Mouse (Mus musculus) Patski (cell line): ENCODE measurements around the gene Cstad. TPM values are rescaled to one million over a fixed set of nuclear protein-coding genes. Genes with fewer than 3 reads are reported as not detected.

Experiments used
- ATAC-seq: fragments of 100-300 bp; one replicate; pipeline ENCODE4 v1.8.0; 2021
- CTCF ChIA-PET: fragments of 350-600 bp; sonication (Branson Sonifier 250); formaldehyde crosslinking; loops from one replicate; lab custom pipeline; 2022; ENCODE audit warnings: inconsistent platforms; lab: Charles Lee
- POLR2A ChIA-PET: fragments of 350-600 bp; sonication (Branson Sonifier 250); formaldehyde crosslinking; loops from one replicate; lab custom pipeline; 2022; ENCODE audit warnings: antibody characterized with exemption, inconsistent platforms; lab: Charles Lee
- DNase-seq: peaks from one replicate; pipeline ENCODE4 v3.0.0-alpha.2; 2011; ENCODE audit warnings: low read depth, low spot score
- H3K27me3 ChIP-seq: fragments of 371-371 bp; one replicate; pipeline ENCODE4 v1.5.1; 2021
- CTCF ChIP-seq: fragments of 100-300 bp; IDR thresholded peaks from one replicate; pipeline ENCODE4 v1.5.1; 2021
- in situ Hi-C: fragments of 300-500 bp; cut with MboI; formaldehyde crosslinking; loops from 3 replicates; pipeline ENCODE4 v1.11.1; 2018; ENCODE audit warnings: low pct_unique_long_range_greater_than_20kb, mixed read lengths
- polyA plus RNA-seq: library from polyadenylated mRNA; unstranded; gene quantifications from one replicate; pipeline ENCODE4 v1.2.3, GENCODE M21; 2021

Gene Cstad
- 2.3 TPM for polyA plus RNA-seq

DNA sequence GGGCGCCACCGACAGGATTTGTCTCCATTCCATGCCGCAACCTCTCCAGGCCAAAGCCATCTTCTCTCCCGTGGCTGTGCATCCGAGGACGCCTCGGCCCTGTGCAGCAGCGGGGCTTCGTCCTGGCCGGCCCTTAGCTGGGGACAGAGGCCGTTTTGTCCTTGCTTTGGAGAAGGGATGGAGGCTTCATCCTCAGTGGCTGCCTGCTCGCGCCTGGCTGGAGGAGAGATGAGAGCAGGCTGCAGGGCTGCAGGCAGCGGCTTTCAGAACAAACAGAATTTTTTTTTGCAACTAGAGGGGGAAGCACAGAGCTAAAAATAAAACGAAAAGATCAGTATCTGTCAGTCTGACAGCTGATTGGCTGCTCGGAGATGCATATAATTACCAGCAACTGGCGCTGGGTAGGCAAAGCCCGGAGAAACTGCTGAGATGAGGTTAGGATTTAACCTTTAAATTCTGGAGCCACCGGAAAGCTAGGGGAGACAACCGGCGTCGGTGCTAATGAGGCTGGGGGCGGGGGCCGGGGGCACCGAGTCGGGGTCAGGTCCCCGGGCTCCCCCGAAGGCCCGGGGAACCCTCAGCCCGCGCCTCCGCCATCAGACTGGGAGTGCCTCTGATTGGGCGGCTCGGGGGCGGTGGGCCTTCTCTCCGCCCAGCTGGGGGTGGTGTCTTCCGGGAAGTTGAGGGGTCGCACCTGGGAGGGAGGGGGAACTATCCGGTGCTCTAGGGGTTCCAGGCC is at the start of gene Cstad:
Gene Cstad, plus strand, starts transcription at position 400 of the 739 bp plus-strand sequence.
- peak; percentile 33 for ATAC-seq
- in situ Hi-C loops = loop anchor here (5.0 kb wide), 2 partner anchors 113 to 122 kb away; no protein-coding TSS in a partner anchor

DNA sequence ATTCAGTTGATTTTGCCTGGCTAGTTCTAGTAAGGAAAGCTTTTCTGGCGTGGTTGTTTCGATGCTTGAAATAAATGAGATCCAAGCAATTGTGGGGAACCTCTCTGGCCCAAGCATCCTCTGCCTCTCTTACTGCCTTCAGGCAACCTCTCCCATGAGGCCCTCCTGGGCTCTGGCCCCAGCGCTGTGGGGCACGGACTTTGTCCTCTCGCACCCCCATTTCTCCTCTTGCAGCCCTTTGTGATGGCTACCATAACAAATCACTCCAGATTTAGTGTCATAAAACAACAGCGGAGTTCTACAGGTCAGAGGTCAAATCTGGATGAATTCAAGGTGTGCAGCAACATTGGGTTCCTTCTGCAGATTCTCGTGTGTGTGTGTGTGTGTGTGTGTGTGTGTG is 49.1 kb upstream of the Cstad start:
- TF ChIP-seq CTCF = no peak
- no peaks in the 10 kb centered on the region for H3K27me3 ChIP-seq
- ATAC-seq = no peak
- DNase-seq = no peak
- CTCF ChIA-PET = no interaction called here
- POLR2A ChIA-PET = no interaction called here
- in situ Hi-C loops = no loop called here

More for the DNA sequence above, at the start of gene Cstad:
- ChIA-PET POLR2A (interaction anchor here (0.6 to 6.0 kb wide), 16 partner anchors 11 to 190 kb away, joined by 3 to 65 read pairs (median 4); partner anchors contain the start of gene Ier5l), CTCF (interaction anchor here (0.8 to 1.2 kb wide), 3 partner anchors 20 to 200 kb away, joined by 3 read pairs; no protein-coding TSS in a partner anchor)
- H3K27me3 ChIP-seq = no peaks in the 10 kb centered on the region
- no peak for TF ChIP-seq CTCF
- DNase-seq = no peak

DNA sequence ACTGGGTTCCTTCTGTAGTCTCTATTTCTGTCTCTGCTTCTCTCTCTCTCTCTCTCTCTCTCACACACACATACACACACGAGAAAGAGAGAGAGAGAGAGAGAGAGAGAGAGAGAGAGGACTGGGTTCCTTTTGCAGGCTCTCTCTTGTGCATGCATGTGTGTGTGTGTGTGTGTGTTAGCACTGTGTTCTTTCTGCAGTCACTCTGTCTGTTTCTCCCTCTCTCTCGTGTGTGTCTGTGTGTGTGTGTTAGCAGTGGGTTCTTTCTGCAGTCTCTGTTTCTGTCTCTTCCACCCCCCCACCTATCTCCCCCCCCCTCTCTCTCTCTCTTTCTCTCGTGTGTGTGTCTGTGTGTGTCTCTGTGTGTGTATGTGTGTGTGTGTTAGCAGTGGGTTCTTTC is 48.6 kb upstream of the Cstad start:
- DNase-seq (no peak), ATAC-seq (no peak)
- TF ChIP-seq CTCF = no peak
- POLR2A ChIA-PET = no interaction called here
- H3K27me3 ChIP-seq = no peaks in the 10 kb centered on the region
- in situ Hi-C loops = no loop called here
- CTCF ChIA-PET = no interaction called here

DNA sequence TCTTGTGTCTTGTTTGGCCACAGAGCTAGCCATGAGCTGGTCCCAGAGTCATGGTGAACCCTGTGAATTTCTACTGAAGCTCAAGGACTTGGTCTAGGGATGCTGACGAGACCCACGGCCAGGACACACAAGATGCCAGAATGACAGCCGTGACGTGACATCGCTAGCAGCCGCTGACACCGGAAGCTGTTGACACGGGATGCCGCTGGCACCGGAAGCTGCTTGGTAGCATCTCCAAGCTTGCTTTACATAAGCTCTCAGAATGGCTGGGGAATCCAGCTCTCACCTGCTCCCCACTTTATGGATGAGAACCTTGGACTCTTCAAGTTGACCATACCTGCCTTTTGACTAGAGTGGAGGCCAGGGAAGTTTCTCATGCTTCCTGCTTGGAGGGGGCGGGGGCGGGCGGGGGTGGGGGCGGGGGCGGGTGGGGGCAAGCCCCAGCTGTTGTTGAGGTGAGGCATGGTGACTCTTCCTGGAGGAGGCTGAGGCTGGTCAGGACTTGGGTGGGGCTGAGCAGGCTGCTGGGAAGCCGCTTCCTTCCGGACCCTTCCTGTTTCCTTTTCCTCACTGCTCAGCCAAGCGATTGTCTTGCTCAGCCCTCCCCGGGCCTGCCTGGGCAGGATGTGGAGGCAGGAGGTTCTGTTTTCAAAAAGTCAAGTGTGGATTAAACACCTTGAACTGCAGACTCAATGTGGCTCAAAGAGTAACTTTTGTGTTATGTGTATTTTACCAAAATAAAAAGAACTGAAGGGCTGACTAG is 47.2 kb upstream of the Cstad start:
- no peak for DNase-seq
- POLR2A ChIA-PET = no interaction called here
- CTCF ChIA-PET = no interaction called here
- H3K27me3 ChIP-seq = no peaks in the 10 kb centered on the region
- no peak for ATAC-seq
- TF ChIP-seq CTCF = no peak
- in situ Hi-C loops = no loop called here

DNA sequence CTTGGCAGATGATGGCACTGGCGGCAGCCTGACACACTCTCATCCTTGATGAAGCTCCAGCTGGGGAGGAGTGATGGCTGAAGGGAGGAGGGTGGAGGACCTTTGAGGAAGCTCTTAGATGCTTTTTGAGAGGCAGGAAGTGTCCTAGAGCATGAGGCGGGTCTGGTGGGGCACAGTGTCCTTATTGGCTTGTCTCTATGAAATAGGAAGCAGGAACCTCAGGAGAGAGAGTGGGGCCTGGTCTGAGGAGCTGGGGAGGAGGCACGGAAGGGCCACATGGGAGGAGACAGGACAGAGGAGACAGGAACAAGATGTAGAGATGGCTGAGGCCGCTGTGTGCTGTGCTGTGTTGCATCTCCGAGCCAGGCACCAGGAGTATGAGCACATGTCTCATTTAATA is 43.3 kb upstream of the Cstad start:
- ChIA-PET POLR2A (interaction anchor here (0.6 kb wide), 1 partner anchor 234 kb away, joined by 3 read pairs; no protein-coding TSS in a partner anchor), CTCF (no interaction called here)
- no peak for ATAC-seq
- no peak for DNase-seq
- in situ Hi-C loops = no loop called here
- no peaks in the 10 kb centered on the region for H3K27me3 ChIP-seq
- TF ChIP-seq CTCF = no peak

DNA sequence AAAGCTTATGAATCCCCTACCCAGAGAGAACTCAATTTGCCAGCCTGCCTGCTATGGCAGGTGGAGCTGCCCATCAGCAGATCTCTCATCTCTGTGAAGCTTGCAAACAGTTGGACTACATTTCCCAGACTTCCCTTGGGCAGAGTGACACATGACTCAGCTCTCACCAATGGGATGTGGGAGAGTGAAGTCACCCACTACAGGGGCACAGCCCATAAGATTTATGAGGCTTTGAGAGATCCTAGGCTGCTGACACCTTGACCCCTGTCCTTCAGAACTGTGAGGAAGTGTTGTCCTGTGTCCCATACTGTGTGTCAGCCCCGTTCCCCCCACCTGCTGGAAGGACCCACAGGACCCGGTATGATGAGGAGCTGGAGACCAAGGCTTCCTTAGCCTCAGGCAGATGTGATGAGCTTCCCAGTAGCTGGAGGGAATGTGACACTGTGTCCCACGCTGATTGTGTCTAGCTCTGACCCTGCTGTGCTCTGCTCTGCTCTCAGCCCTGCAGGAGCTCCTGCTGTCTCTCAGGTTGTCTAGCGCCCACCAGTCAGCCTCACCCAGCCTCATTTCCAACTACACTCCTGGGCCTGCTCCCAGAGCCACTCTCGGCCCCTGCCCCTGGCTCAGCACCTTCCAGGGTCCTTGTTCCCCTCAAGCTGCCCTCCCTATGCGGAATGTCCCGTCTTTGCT is 40.8 kb upstream of the Cstad start:
- no peak for DNase-seq
- ChIA-PET POLR2A (no interaction called here), CTCF (no interaction called here)
- in situ Hi-C loops = no loop called here
- H3K27me3 ChIP-seq = no peaks in the 10 kb centered on the region
- TF ChIP-seq CTCF = no peak
- no peak for ATAC-seq

DNA sequence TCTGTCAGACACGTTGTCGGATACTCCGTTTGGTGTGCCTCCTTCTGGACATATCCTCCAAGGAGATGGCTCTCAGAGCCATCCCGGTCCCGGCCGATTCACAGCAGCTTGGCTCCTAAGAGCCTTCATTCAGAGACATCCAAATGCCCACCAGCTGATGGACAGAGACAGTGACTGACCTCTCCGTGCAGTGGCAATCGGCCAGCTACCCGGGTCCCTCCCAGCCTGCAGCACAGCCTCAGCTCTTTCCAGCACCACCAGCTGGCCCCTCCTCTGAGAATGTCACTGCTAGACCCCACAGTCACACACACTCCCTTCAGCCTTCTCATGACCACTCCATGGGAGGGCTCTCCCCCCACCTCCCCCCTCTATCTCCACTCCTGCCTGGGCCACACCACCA is 39.6 kb upstream of the Cstad start:
- no peak for DNase-seq
- no peaks in the 10 kb centered on the region for H3K27me3 ChIP-seq
- no peak for TF ChIP-seq CTCF
- ChIA-PET POLR2A (interaction anchor here (0.8 to 1.1 kb wide), 2 partner anchors 13 to 19 kb away, joined by 3 read pairs; no protein-coding TSS in a partner anchor), CTCF (no interaction called here)
- ATAC-seq = no peak
- in situ Hi-C loops = no loop called here

DNA sequence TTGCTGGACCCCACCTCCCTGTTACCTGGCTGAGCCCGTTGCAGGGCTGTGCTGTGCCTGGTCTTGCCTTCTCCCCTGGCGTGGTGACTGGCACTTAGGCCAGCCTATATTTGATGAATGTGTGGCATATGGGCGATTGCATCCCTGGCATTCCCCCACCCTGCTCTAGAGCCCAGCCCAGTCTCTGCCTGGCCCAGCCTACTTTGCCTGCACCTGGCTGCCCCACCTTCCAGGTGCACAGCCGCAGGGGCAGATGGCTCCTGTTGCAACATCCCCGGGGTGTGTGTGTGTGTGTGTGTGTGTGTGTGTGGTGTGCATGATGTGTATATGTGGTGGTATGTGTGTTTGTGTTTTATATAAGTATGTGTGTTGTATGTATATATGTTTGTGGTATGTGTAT is 38.3 kb upstream of the Cstad start:
- in situ Hi-C loops = no loop called here
- no peak for ATAC-seq
- H3K27me3 ChIP-seq = no peaks in the 10 kb centered on the region
- TF ChIP-seq CTCF = no peak
- ChIA-PET CTCF (no interaction called here), POLR2A (interaction anchor here (1.1 kb wide), 1 partner anchor 18 kb away, joined by 3 read pairs; no protein-coding TSS in a partner anchor)
- no peak for DNase-seq

DNA sequence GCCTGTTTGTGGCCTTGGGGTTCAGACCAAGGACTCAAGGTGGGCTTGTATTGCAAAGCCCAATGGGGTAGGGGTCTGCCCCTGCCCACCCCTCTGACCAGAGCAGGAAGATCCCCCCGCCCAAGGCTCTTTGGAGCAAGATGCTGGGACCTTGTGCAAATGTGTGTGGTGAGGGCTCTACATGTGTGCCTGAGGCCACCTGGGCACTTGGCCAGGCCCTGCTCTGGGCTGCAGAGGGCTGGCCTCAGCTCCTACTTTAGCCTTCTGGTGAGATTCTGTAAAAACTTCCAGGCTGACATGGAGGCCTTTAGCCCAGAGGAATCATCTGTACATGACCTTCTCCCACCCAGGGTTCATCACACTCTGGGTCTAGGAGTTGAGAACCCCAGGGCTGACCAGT is 35.3 kb upstream of the Cstad start:
- no peak for DNase-seq
- ChIA-PET POLR2A (no interaction called here), CTCF (no interaction called here)
- in situ Hi-C loops = no loop called here
- TF ChIP-seq CTCF = no peak
- H3K27me3 ChIP-seq = no peaks in the 10 kb centered on the region
- ATAC-seq = no peak

DNA sequence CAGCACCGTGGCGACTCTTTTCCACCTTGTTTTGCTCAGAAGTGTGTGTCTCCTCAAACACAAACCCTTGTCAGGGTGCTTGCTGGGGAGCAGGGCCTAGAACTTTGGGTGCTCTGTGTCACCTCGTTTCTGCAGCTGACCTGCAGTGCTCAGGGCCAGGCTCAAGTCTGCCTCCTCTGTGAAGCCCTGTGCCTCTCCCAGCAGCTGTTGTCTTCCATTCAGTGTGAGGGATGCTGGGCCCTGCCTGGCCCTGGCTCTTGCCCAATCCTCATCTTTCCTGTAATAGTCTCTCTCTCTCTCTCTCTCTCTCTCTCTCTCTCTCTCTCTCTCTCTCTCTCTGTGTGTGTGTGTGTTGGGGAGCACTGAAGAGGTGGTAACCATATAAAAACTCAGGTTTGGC is 32.3 kb upstream of the Cstad start:
- TF ChIP-seq CTCF = no peak
- in situ Hi-C loops = no loop called here
- POLR2A ChIA-PET = no interaction called here
- DNase-seq = no peak
- ATAC-seq = no peak
- CTCF ChIA-PET = interaction anchor here (0.7 kb wide), 1 partner anchor 18 kb away, joined by 3 read pairs; no protein-coding TSS in a partner anchor
- no peaks in the 10 kb centered on the region for H3K27me3 ChIP-seq
